Mouse (Mus musculus) erythroblast, embryonic 14.5 days (primary cell): ENCODE results near the gene Capn15. TPM values are rescaled to one million over a fixed set of nuclear protein-coding genes. Genes with fewer than 3 reads are reported as not detected.

Source experiments
- H3K27me3 ChIP-seq: 2 replicates; pipeline ENCODE4 v1.6.1; 2012; ENCODE audit warnings: inconsistent platforms; ENCODE audit not compliant: control insufficient read depth
- H3K36me3 ChIP-seq: 2 replicates; pipeline ENCODE4 v1.6.1; 2012; ENCODE audit warnings: mild to moderate bottlenecking, inconsistent platforms; ENCODE audit not compliant: control insufficient read depth
- H3K4me1 ChIP-seq: 2 replicates; pipeline ENCODE4 v1.6.1; 2012; ENCODE audit warnings: inconsistent platforms; ENCODE audit not compliant: control insufficient read depth
- H3K4me3 ChIP-seq: replicated peaks from 2 replicates; pipeline ENCODE3; 2012; ENCODE audit warnings: moderate library complexity, mild to moderate bottlenecking, inconsistent platforms
- H3K9me3 ChIP-seq: 2 replicates; pipeline ENCODE4 v1.6.1; 2012; ENCODE audit warnings: low read length, inconsistent platforms, mixed read lengths; ENCODE audit not compliant: control insufficient read depth
- GATA1 ChIP-seq: IDR thresholded peaks from 2 replicates; pipeline ENCODE4 v1.6.1; 2012; ENCODE audit warnings: low read length, inconsistent platforms, mixed read lengths
- TAL1 ChIP-seq: IDR thresholded peaks from 3 replicates; pipeline ENCODE4 v1.6.1; 2012; ENCODE audit warnings: low read length, inconsistent platforms, mixed read lengths
- polyA plus RNA-seq: library from polyadenylated mRNA; stranded (reverse); fragments of >175 nt; gene quantifications from 2 replicates; pipeline ENCODE4 v1.2.3, GENCODE M21; 2012

Capn15 gene
- polyA plus RNA-seq, 1 experiment = 6.3 TPM

- H3K36me3 ChIP-seq = peaks cover 9% of the 10 kb centered on the region
- no peaks in the 10 kb centered on the region for H3K9me3 ChIP-seq
- H3K4me1 ChIP-seq = peaks cover 30% of the 10 kb centered on the region
- no peak for TF ChIP-seq TAL1
- no peak for TF ChIP-seq GATA1
- H3K4me3 ChIP-seq = no peak overlapping the region
- no peaks in the 10 kb centered on the region for H3K27me3 ChIP-seq
Measured at GRCm38 (mm10) chr17:25911816-25912215, 73.8 kb downstream of the Capn15 start.

Other genes with a start within 250 kb of the Capn15 start
- not detected in 2 replicates for gene Mslnl, start 249.8 kb downstream of the Capn15 start, polyA plus RNA-seq
- not detected in 2 replicates for gene Msln, start 231.4 kb downstream of the Capn15 start, polyA plus RNA-seq
- gene Narfl, start 212.0 kb downstream of the Capn15 start, polyA plus RNA-seq = 2.0 TPM in 2 replicates
- 0.46 and 0.59 TPM in 2 replicates for gene Haghl, start 200.1 kb downstream of the Capn15 start, polyA plus RNA-seq
- gene Ccdc78, start 199.2 kb downstream of the Capn15 start, polyA plus RNA-seq = not detected in 2 replicates
- gene Fam173a, start 192.9 kb downstream of the Capn15 start, polyA plus RNA-seq = 2.8 and 3.7 TPM in 2 replicates
- not detected in 2 replicates for gene AC134908.4, start 190.1 kb downstream of the Capn15 start, polyA plus RNA-seq
- 7.2 and 7.4 TPM in 2 replicates for gene Metrn, start 188.7 kb downstream of the Capn15 start, polyA plus RNA-seq
- not detected in 2 replicates for gene Fbxl16, start 176.7 kb downstream of the Capn15 start, polyA plus RNA-seq
- gene Wdr24, start 162.2 kb downstream of the Capn15 start, polyA plus RNA-seq = 0.32 and 0.68 TPM in 2 replicates
- gene Jmjd8, start 156.9 kb downstream of the Capn15 start, polyA plus RNA-seq = 0.31 and 0.65 TPM in 2 replicates
- 10.1 and 10.6 TPM in 2 replicates for gene Stub1, start 152.4 kb downstream of the Capn15 start, polyA plus RNA-seq
- 0.22 and 0.54 TPM in 2 replicates for gene Rhbdl1, start 148.5 kb downstream of the Capn15 start, polyA plus RNA-seq
- gene Gm20683, start 144.0 kb downstream of the Capn15 start, polyA plus RNA-seq = 0.68 and 1.1 TPM in 2 replicates
- 17.7 and 19.8 TPM in 2 replicates for gene Rhot2, start 140.9 kb downstream of the Capn15 start, polyA plus RNA-seq
- gene Wdr90, start 124.3 kb downstream of the Capn15 start, polyA plus RNA-seq = 1.9 and 3.6 TPM in 2 replicates
- 3.7 and 4.0 TPM in 2 replicates for gene Mcrip2, start 117.0 kb downstream of the Capn15 start, polyA plus RNA-seq
- gene Mettl26, start 110.7 kb downstream of the Capn15 start, polyA plus RNA-seq = 6.4 and 8.3 TPM in 2 replicates
- 0.17 and 0.18 TPM in 2 replicates for gene Wfikkn1, start 104.9 kb downstream of the Capn15 start, polyA plus RNA-seq
- 0.68 and 1.0 TPM in 2 replicates for gene Rab40c, start 66.1 kb downstream of the Capn15 start, polyA plus RNA-seq
- 164 and 218 TPM in 2 replicates for gene Pigq, start 40.9 kb downstream of the Capn15 start, polyA plus RNA-seq
- 2.9 and 3.4 TPM in 2 replicates for gene Nhlrc4, start 40.8 kb downstream of the Capn15 start, polyA plus RNA-seq
- 0.25 TPM in 2 replicates for gene A930017K11Rik, start 33.2 kb downstream of the Capn15 start, polyA plus RNA-seq
- gene Rab11fip3, start 83.8 kb upstream of the Capn15 start, polyA plus RNA-seq = 0.23 and 0.36 TPM in 2 replicates
- gene Decr2, start 104.5 kb upstream of the Capn15 start, polyA plus RNA-seq = 0.02 TPM in 1 of 2 replicates, not detected in the other
- 5.5 and 9.0 TPM in 2 replicates for gene Nme4, start 109.8 kb upstream of the Capn15 start, polyA plus RNA-seq
- 0.21 and 0.31 TPM in 2 replicates for gene Tmem8, start 127.5 kb upstream of the Capn15 start, polyA plus RNA-seq
- 28.4 and 31.6 TPM in 2 replicates for gene Mrpl28, start 137.7 kb upstream of the Capn15 start, polyA plus RNA-seq
- gene Axin1, start 152.9 kb upstream of the Capn15 start, polyA plus RNA-seq = 3.2 and 3.3 TPM in 2 replicates
- 25.5 and 26.9 TPM in 2 replicates for gene Pdia2, start 213.3 kb upstream of the Capn15 start, polyA plus RNA-seq
- gene Rgs11, start 217.2 kb upstream of the Capn15 start, polyA plus RNA-seq = 0.03 and 0.06 TPM in 2 replicates
- gene Arhgdig, start 222.0 kb upstream of the Capn15 start, polyA plus RNA-seq = 4.3 and 5.1 TPM in 2 replicates